Mouse (Mus musculus): Measurements from ENCODE around the gene Dio1. TPM values are rescaled to one million over a fixed set of nuclear protein-coding genes. Genes with fewer than 3 reads are reported as not detected.

Gene Dio1
- polyA plus RNA-seq (2014; fragmentation: Illumina TruSeq; extraction: RNeasy Lipid Tissue Mini Kit (QIAGEN cat#74804); ENCODE audit: insufficient read depth, low read depth, low replicate concordance): 0.45 TPM

DNA sequence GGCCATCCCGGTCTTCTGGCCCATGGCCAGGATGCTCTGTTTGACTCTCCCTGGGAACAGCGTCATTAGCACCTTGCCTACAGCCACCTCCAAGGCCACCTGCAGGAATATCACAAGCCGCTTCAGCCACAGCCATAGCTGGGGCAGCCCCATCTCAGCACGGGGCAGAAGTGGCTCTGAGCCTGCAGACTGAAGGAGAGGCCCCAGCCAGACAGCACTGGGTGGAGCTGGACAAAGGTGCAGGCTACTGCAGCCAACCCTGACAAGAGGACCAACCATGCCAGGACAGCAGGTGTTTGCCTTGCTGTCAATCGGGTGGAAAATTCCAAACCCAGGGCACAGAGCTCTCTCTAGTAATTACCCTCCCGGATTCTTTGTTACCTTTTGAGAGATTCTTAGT is at the start of gene Dio1:
Dio1 (minus strand) TSS at position 204 of the 400 bp plus-strand sequence.

DNA sequence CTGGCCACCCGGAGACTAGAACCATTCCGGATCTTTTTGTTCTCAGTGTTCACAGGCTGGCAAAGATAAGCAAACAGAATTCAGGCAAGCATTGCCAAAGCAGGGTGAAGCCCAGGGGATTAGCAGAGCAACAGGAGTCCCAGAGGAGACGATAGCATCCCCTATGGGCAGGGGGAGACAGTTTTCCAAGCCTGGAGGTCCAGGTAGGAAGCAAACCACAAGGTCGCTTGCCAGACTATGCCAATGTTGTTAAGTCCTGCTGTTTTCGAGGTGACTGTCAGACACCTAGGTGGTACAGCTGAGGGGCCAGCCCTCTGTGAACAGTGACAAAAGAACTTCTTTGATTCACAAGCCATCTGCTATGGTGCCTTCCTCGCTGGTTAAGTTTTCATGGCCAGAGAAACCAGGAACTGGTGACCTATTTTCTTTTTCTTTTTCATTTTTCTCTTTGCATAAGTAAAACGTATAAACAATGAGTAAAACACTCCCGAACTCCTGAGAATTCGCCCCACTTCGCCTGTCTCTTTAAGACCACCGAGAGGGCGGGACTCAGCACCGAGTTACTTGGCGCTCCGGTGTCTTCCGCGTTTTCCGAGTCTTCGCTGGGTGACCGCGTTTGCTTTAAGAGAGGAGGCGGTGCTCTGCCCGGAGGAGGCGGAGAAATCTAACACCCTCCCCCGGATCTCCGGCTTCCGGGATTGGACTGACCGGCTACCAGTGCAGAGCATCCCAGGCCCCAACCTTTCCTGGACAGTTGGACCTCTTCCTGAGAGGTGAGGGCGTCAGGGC is 6.9 kb upstream of the Dio1 start, which contains the start of gene Yipf1:
Yipf1 (plus strand) TSS at position 674 of the 789 bp plus-strand sequence.

DNA sequence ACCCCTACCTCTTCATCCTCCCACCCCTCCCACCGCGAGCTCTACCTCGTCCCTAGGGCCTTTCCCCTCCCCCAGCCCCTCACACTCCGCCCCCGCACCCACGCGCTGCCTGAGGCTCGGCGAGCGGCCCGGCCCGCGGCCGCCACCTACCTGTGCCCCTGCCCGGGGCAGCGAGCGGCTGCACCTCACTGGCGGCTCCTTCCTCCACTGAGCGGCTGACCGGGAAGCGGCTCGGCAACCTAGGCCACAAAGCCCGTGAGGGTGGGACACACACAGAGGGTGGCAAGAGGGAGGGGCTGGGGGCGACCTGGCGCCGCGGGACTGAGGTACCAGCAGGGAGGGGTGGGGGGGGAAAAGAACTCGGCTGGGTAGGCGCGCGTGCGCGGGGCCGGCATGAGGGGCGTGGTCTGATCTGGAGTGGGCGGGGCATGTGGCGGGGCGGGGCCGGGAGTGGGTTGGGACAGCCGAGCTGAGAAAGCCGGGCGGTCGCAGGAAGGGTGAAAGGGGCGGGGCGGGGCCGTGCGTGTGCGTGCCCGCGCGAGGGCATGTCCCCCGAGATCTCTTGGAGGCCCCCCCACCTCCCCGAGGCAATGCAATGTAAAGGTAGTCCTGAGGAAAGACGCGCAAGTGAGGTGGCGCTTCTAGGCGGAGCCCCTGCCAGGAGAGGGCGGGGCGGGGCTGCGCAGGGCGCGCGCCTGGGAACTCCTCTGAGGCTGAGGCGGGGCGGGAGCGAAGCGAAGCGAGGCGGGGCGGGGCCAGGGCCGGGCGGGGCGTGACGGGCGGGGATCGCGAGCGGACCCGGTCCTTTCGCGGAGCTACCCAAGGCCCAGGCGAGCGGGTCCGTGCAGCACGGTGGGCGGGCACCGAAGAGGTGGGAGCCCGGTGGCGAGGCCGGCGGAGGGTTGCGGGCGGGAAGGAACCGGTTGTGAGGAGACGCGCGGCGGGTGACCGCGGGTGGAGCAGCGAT is 53.6 kb downstream of the Dio1 start, which contains the start of the genes Lrrc42 and Hspb11:
Lrrc42 (minus strand) TSS at position 408 of the 967 bp plus-strand sequence.
Hspb11 (plus strand) TSS at position 469 of the 967 bp plus-strand sequence.

Other genes with a start within 250 kb of the Dio1 start
- 35.0 TPM for gene Mrpl37, start 240.3 kb downstream of the Dio1 start, polyA plus RNA-seq (2014; fragmentation: Illumina TruSeq; extraction: RNeasy Lipid Tissue Mini Kit (QIAGEN cat#74804); ENCODE audit: insufficient read depth, low read depth, low replicate concordance)
- 7.2 TPM for gene Cyb5rl, start 240.2 kb downstream of the Dio1 start, polyA plus RNA-seq (2014; fragmentation: Illumina TruSeq; extraction: RNeasy Lipid Tissue Mini Kit (QIAGEN cat#74804); ENCODE audit: insufficient read depth, low read depth, low replicate concordance)
- gene Cdcp2, start 210.3 kb downstream of the Dio1 start, polyA plus RNA-seq (2014; fragmentation: Illumina TruSeq; extraction: RNeasy Lipid Tissue Mini Kit (QIAGEN cat#74804); ENCODE audit: insufficient read depth, low read depth, low replicate concordance): not detected
- 358 TPM for gene Tmem59, start 128.8 kb downstream of the Dio1 start, polyA plus RNA-seq (2014; fragmentation: Illumina TruSeq; extraction: RNeasy Lipid Tissue Mini Kit (QIAGEN cat#74804); ENCODE audit: insufficient read depth, low read depth, low replicate concordance)
- gene Tceanc2, start 128.1 kb downstream of the Dio1 start, polyA plus RNA-seq (2014; fragmentation: Illumina TruSeq; extraction: RNeasy Lipid Tissue Mini Kit (QIAGEN cat#74804); ENCODE audit: insufficient read depth, low read depth, low replicate concordance): 11.5 TPM
- gene Ldlrad1, start 98.0 kb downstream of the Dio1 start, polyA plus RNA-seq (2014; fragmentation: Illumina TruSeq; extraction: RNeasy Lipid Tissue Mini Kit (QIAGEN cat#74804); ENCODE audit: insufficient read depth, low read depth, low replicate concordance): 10.0 TPM
- 17.8 TPM for gene Lrrc42, start 53.6 kb downstream of the Dio1 start, polyA plus RNA-seq (2014; fragmentation: Illumina TruSeq; extraction: RNeasy Lipid Tissue Mini Kit (QIAGEN cat#74804); ENCODE audit: insufficient read depth, low read depth, low replicate concordance)
- gene Hspb11, start 53.6 kb downstream of the Dio1 start, polyA plus RNA-seq (2014; fragmentation: Illumina TruSeq; extraction: RNeasy Lipid Tissue Mini Kit (QIAGEN cat#74804); ENCODE audit: insufficient read depth, low read depth, low replicate concordance): 35.7 TPM
- 49.5 TPM for gene Yipf1, start 7.2 kb upstream of the Dio1 start, polyA plus RNA-seq (2014; fragmentation: Illumina TruSeq; extraction: RNeasy Lipid Tissue Mini Kit (QIAGEN cat#74804); ENCODE audit: insufficient read depth, low read depth, low replicate concordance)
- gene Ndc1, start 60.6 kb upstream of the Dio1 start, polyA plus RNA-seq (2014; fragmentation: Illumina TruSeq; extraction: RNeasy Lipid Tissue Mini Kit (QIAGEN cat#74804); ENCODE audit: insufficient read depth, low read depth, low replicate concordance): 2.3 TPM
- gene Glis1, start 127.4 kb upstream of the Dio1 start, polyA plus RNA-seq (2014; fragmentation: Illumina TruSeq; extraction: RNeasy Lipid Tissue Mini Kit (QIAGEN cat#74804); ENCODE audit: insufficient read depth, low read depth, low replicate concordance): not detected

Data from lung, adult 10 weeks (tissue).